Mouse (Mus musculus) lung, postnatal 36 days (tissue): ENCODE measurements at regions not wholly inside any gene's neighbourhood (a gene's known extent, or its start where the extent isn't known, plus 50 kb on each side); places are given as distances from the start of the nearest gene placed in this dataset.
A peak's percentile ranks its signal among the peaks of the same experiment; 100 is the strongest.

ENCODE experiments used
- DNase-seq: peaks from one replicate; pipeline ENCODE4 v3.0.0; 2022; ENCODE audit warnings: mixed read lengths

GRCm38 (mm10) chr11:39733434-39734076 lies 961.4 kb downstream of the Mat2b start:
- DNase-seq: no peak

- no peak for DNase-seq
Observed at GRCm38 (mm10) chr11:39723621-39724020, 971.4 kb downstream of the Mat2b start.

GRCm38 (mm10) chr11:39678521-39678920 lies 1016.5 kb downstream of the Mat2b start:
- no peak for DNase-seq

- DNase-seq: no peak
Observed at GRCm38 (mm10) chr11:39653595-39653994, 1041.4 kb downstream of the Mat2b start.

- no peak for DNase-seq
Observed at GRCm38 (mm10) chr11:39619356-39619755, 1075.6 kb downstream of the Mat2b start.

- peak; percentile 1 for DNase-seq
Observed at GRCm38 (mm10) chr11:39615843-39616242, 1079.2 kb downstream of the Mat2b start.

GRCm38 (mm10) chr11:39596479-39596878 lies 1098.5 kb downstream of the Mat2b start:
- DNase-seq: no peak

GRCm38 (mm10) chr11:39588641-39589385 lies 1106.2 kb downstream of the Mat2b start:
- DNase-seq: peak; percentile 21

GRCm38 (mm10) chr11:39558287-39558686 lies 1136.7 kb downstream of the Mat2b start:
- DNase-seq: no peak

- DNase-seq: no peak
Observed at GRCm38 (mm10) chr11:39550066-39550465, 1144.9 kb downstream of the Mat2b start.

GRCm38 (mm10) chr11:39524866-39525649 lies 1169.9 kb downstream of the Mat2b start:
- no peak for DNase-seq

- DNase-seq: no peak
Observed at GRCm38 (mm10) chr11:39495253-39495652, 1199.8 kb downstream of the Mat2b start.

- no peak for DNase-seq
Observed at GRCm38 (mm10) chr11:39477136-39477535, 1217.9 kb downstream of the Mat2b start.

GRCm38 (mm10) chr11:39453329-39453952 lies 1241.6 kb downstream of the Mat2b start:
- DNase-seq: no peak

GRCm38 (mm10) chr11:39446374-39446773 lies 1248.6 kb downstream of the Mat2b start:
- no peak for DNase-seq

- DNase-seq: no peak
Observed at GRCm38 (mm10) chr11:39411691-39412090, 1283.3 kb downstream of the Mat2b start.

GRCm38 (mm10) chr11:39411182-39411581 lies 1283.8 kb downstream of the Mat2b start:
- no peak for DNase-seq

- no peak for DNase-seq
Observed at GRCm38 (mm10) chr11:39364827-39365226, 1330.2 kb downstream of the Mat2b start.

- DNase-seq: no peak
Observed at GRCm38 (mm10) chr11:39350616-39351015, 1344.4 kb downstream of the Mat2b start.
